Mouse (Mus musculus) E14TG2a.4 (cell line): ENCODE measurements around the gene Rbm14.

Experiments used
- H3K27me3 ChIP-seq: 2 replicates; pipeline ENCODE4 v1.6.1; 2014; ENCODE audit warnings: low read length, control low read depth; ENCODE audit not compliant: insufficient read depth
- H3K36me3 ChIP-seq: 2 replicates; pipeline ENCODE4 v1.6.1; 2014; ENCODE audit warnings: low read length, control low read depth; ENCODE audit not compliant: insufficient read depth
- H3K4me1 ChIP-seq: replicated peaks from 2 replicates; pipeline ENCODE4 v1.6.1; 2014; ENCODE audit warnings: low read depth, low read length, control low read depth
- H3K4me3 ChIP-seq: replicated peaks from 2 replicates; pipeline ENCODE4 v1.5.1; 2014; ENCODE audit warnings: mild to moderate bottlenecking, low read length
- H3K9me3 ChIP-seq: 2 replicates; pipeline ENCODE4 v1.6.1; 2014; ENCODE audit warnings: low read length, control low read depth
- CTCF ChIP-seq: conservative IDR thresholded peaks from 2 replicates; pipeline ENCODE4 v1.5.1; 2014; ENCODE audit warnings: low read length
- NANOG ChIP-seq: IDR thresholded peaks from 2 replicates; pipeline ENCODE4 v1.6.1; 2014; ENCODE audit warnings: borderline replicate concordance, low read length, mixed read lengths
- POU5F1 ChIP-seq: IDR thresholded peaks from 2 replicates; pipeline ENCODE4 v1.6.1; 2014; ENCODE audit warnings: low read length, borderline replicate concordance

Rbm14 gene

GRCm38 (mm10) chr19:4845846-4846245 lies 34.4 kb upstream of the Rbm14 start:
- Histone ChIP-seq H3K9me3 (no peaks in the 10 kb centered on the region), H3K4me3 (no peak overlapping the region), H3K27me3 (peaks cover 10% of the 10 kb centered on the region), H3K36me3 (no peaks in the 10 kb centered on the region), H3K4me1 (peaks cover 45% of the 10 kb centered on the region)
- TF ChIP-seq NANOG (no peak), CTCF (no peak), POU5F1 (no peak)

GRCm38 (mm10) chr19:4842611-4843010 lies 31.2 kb upstream of the Rbm14 start:
- Histone ChIP-seq H3K9me3 (no peaks in the 10 kb centered on the region), H3K4me1 (peaks cover 42% of the 10 kb centered on the region), H3K27me3 (peaks cover 23% of the 10 kb centered on the region), H3K4me3 (no peak overlapping the region), H3K36me3 (0 out of 2 replicates have a peak, but pooled peaks cover 4% of the 10 kb centered on the region)
- TF ChIP-seq POU5F1 (no peak), CTCF (no peak), NANOG (no peak)

- peaks cover 54% of the 10 kb centered on the region for H3K4me1 ChIP-seq
- peaks cover 23% of the 10 kb centered on the region for H3K27me3 ChIP-seq
- H3K4me3 ChIP-seq, result no peak overlapping the region
- no peaks in the 10 kb centered on the region for H3K9me3 ChIP-seq
- TF ChIP-seq NANOG (no peak), POU5F1 (no peak), CTCF (no peak)
- H3K36me3 ChIP-seq, result 0 out of 2 replicates have a peak, but pooled peaks cover 10% of the 10 kb centered on the region
These were observed 29.4 kb upstream of the Rbm14 start for GRCm38 (mm10) chr19:4840848-4841247.

- peaks cover 16% of the 10 kb centered on the region; the same call in 1 of the 2 replicates for H3K36me3 ChIP-seq
- peaks cover 23% of the 10 kb centered on the region for H3K27me3 ChIP-seq
- H3K4me3 ChIP-seq, result peak within 1 kb of the TSS; percentile 88
- H3K9me3 ChIP-seq, result no peaks in the 10 kb centered on the region
- peaks cover 68% of the 10 kb centered on the region for H3K4me1 ChIP-seq
- TF ChIP-seq CTCF, result no peak
- TF ChIP-seq POU5F1, result no peak
- no peak for TF ChIP-seq NANOG
These were observed 27.7 kb upstream of the Rbm14 start, which contains the start of the genes Ccs and Ccdc87 for GRCm38 (mm10) chr19:4839149-4839548. Gene Ccs (minus strand): TSS chr19:4839332. Gene Ccdc87 (plus strand): TSS chr19:4839366.

DNA sequence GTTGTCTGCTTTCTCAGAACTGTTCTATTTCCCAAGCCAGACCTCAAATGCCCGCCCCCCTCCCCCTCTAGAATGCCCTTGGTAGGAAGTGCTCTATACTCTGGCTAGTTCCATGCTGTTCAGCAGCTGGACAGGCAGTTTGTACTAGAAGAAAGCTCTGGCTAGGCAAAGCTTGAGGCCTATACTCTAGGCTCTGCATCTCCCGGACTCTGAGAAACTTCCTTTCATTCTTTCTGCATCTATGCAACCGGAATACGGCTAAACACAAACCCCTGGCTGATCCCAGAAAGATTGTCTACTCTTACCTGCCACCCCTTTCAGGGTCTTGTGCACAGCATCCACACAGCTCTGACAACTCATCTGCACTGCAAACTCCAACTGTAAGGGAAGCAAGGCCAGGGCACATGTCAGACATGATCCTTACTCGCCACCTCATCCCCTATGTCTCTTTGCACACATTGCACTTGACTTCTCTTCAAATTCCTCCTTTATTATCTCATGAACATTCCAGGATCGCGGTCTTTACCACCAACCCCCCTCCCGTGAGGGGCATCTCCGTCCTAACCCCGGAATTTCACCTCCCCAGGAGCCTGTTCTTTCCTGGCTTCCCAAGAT lies 27.2 kb upstream of the Rbm14 start:
- peaks cover 21% of the 10 kb centered on the region for H3K36me3 ChIP-seq
- no peaks in the 10 kb centered on the region for H3K9me3 ChIP-seq
- H3K27me3 ChIP-seq, result peaks cover 23% of the 10 kb centered on the region
- peaks cover 73% of the 10 kb centered on the region for H3K4me1 ChIP-seq
- peak overlapping the region; percentile 88 for H3K4me3 ChIP-seq
- TF ChIP-seq NANOG (no peak), CTCF (no peak), POU5F1 (no peak)

GRCm38 (mm10) chr19:4837049-4837448 lies 25.6 kb upstream of the Rbm14 start:
- TF ChIP-seq NANOG (no peak), POU5F1 (no peak), CTCF (no peak)
- Histone ChIP-seq H3K4me1 (peaks cover 87% of the 10 kb centered on the region), H3K36me3 (peaks cover 37% of the 10 kb centered on the region), H3K9me3 (no peaks in the 10 kb centered on the region), H3K27me3 (peaks cover 23% of the 10 kb centered on the region), H3K4me3 (no peak overlapping the region)

GRCm38 (mm10) chr19:4836096-4836495 lies 24.7 kb upstream of the Rbm14 start:
- H3K4me3 ChIP-seq, result 0 out of 2 replicates have a peak overlapping the region, but pooled peaks have one; percentile 1
- TF ChIP-seq POU5F1 (no peak), NANOG (no peak), CTCF (no peak)
- no peaks in the 10 kb centered on the region for H3K9me3 ChIP-seq
- H3K36me3 ChIP-seq, result peaks cover 41% of the 10 kb centered on the region
- H3K27me3 ChIP-seq, result peaks cover 15% of the 10 kb centered on the region
- peaks cover 90% of the 10 kb centered on the region for H3K4me1 ChIP-seq

DNA sequence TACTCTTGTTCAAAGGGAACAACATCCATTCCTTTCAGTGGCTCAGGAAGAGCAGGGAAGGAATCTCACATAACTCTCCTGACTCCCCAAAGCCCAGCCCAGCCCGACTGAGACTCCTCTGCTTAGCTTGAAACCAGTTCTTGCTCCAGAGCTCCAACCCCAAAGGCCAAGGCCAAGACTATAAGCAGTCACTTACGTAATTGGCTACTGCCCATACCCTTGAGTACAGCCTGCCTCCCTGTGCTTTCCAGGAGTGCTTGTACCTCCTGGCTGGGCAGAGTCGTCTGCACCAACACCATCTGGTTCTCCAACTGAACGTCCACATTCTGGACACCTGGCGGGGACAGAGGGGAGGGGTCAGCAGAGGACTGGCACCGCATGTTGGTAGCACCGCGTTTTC lies 22.5 kb upstream of the Rbm14 start:
- peaks cover 50% of the 10 kb centered on the region for H3K36me3 ChIP-seq
- H3K27me3 ChIP-seq, result no peaks in the 10 kb centered on the region
- TF ChIP-seq CTCF (no peak), POU5F1 (no peak)
- peaks cover 98% of the 10 kb centered on the region for H3K4me1 ChIP-seq
- no peak overlapping the region for H3K4me3 ChIP-seq
- no peaks in the 10 kb centered on the region for H3K9me3 ChIP-seq

- Histone ChIP-seq H3K36me3 (peaks cover 61% of the 10 kb centered on the region), H3K9me3 (no peaks in the 10 kb centered on the region), H3K4me1 (peaks cover 92% of the 10 kb centered on the region), H3K27me3 (no peaks in the 10 kb centered on the region), H3K4me3 (peak overlapping the region; percentile 48; the same call in 1 of the 2 replicates)
- TF ChIP-seq POU5F1 (no peak), NANOG (no peak)
These were observed 17.7 kb upstream of the Rbm14 start for GRCm38 (mm10) chr19:4829156-4829555.
